Mouse (Mus musculus): ENCODE measurements around the gene E2f1. TPM values are rescaled to one million over a fixed set of nuclear protein-coding genes. Genes with fewer than 3 reads are reported as not detected.

Gene E2f1
- polyA plus RNA-seq, 1 experiment from 2014 or later = 3.2 TPM

DNA sequence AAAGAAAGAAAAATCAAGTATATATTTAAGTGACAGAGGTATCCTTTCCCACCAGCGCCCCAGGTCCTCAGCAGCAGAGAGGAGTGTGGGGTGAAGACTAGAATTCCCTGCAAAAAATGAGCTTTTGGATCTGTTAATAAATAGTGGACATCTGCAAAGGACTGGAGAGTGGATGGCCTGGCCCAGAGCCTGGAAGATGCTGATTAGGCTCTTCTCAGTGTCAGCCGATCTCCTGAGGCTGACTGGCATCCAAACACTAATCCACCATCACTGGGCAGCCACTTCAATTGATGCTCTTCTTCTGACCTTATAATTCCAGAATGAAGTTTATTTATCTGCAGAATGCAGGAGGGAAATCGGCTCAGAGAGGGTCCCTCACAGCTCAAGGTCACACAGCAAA is 3.3 kb upstream of the E2f1 start:
- ATAC-seq = no peak
- H3K4me3 ChIP-seq (ENCODE audit: low read depth, low read length) = no peak overlapping the region
- H3K27me3 ChIP-seq (ENCODE audit: control insufficient read depth, insufficient read depth, low read depth, low read length) = no peaks in the 10 kb centered on the region
- H3K9ac ChIP-seq (ENCODE audit: low read depth, low read length) = no peak overlapping the region
- H3K4me2 ChIP-seq (ENCODE audit: low read length) = no peak overlapping the region
- 79% methylated on average over 3 of the region's 3 CpGs for WGBS
- H3K36me3 ChIP-seq (ENCODE audit: control insufficient read depth, insufficient read depth, low read length) = no peaks in the 10 kb centered on the region
- H3K9me3 ChIP-seq (replicated peaks; ENCODE audit: control insufficient read depth, low read length, poor library complexity, severe bottlenecking) = no peaks in the 10 kb centered on the region
- H3K4me1 ChIP-seq (ENCODE audit: control insufficient read depth, insufficient read depth, low read length) = peaks cover 14% of the 10 kb centered on the region
- no peak overlapping the region for H3K27ac ChIP-seq (ENCODE audit: low read length)

DNA sequence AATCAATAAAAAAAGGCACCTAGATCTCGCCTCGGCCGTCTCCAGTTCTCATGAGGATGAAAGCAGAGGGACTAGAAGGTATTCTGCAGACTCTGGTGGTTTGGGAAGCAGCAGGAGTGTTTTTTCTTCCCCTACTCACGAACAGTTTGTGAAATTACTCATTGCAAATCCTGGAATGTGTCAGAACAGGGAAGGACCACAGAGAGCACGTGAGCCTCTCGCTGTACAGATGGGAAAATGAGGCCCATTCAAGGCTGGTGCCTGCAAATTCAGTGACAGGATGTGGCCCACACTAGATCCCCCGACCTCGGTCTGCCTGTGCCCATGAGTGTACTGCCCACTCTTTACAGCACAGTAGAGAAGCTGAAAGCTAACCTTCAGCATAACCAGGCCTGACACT is 2.3 kb upstream of the E2f1 start:
- WGBS = 84% methylated on average over 8 of the region's 8 CpGs
- no peaks in the 10 kb centered on the region for H3K27me3 ChIP-seq (ENCODE audit: control insufficient read depth, insufficient read depth, low read depth, low read length)
- H3K36me3 ChIP-seq (ENCODE audit: control insufficient read depth, insufficient read depth, low read length) = no peaks in the 10 kb centered on the region
- H3K9ac ChIP-seq (ENCODE audit: low read depth, low read length) = no peak overlapping the region
- peaks cover 8% of the 10 kb centered on the region; the same call in 1 of the 2 replicates for H3K4me1 ChIP-seq (ENCODE audit: control insufficient read depth, insufficient read depth, low read length)
- no peaks in the 10 kb centered on the region for H3K9me3 ChIP-seq (replicated peaks; ENCODE audit: control insufficient read depth, low read length, poor library complexity, severe bottlenecking)
- no peak overlapping the region for H3K4me3 ChIP-seq (ENCODE audit: low read depth, low read length)
- no peak overlapping the region for H3K4me2 ChIP-seq (ENCODE audit: low read length)
- H3K27ac ChIP-seq (ENCODE audit: low read length) = no peak overlapping the region
- ATAC-seq = no peak

DNA sequence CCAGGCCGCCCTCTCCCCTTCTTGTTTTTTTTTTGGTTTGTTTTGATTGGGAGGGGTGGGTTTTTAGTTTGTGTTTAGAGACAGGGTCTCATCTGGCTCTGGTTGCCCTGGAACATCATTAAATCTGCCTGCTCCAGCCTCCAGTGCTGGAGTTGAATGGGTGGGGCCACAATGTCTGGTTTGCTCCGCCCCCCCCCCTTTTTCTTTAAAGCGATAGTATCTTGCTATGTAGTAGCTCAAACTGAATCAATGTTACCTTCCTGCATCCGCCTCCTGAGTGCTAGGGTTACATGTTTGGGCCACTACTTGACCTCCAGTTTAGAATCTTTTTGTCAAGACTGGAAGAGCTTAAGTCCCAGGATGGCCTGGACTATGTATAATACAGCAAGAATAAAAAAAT is 1.6 kb upstream of the E2f1 start:
- Histone ChIP-seq H3K4me2 (ENCODE audit: low read length) (no peak overlapping the region), H3K27ac (ENCODE audit: low read length) (no peak overlapping the region), H3K9ac (ENCODE audit: low read depth, low read length) (no peak overlapping the region), H3K4me3 (ENCODE audit: low read depth, low read length) (no peak overlapping the region), H3K36me3 (ENCODE audit: control insufficient read depth, insufficient read depth, low read length) (no peaks in the 10 kb centered on the region), H3K27me3 (ENCODE audit: control insufficient read depth, insufficient read depth, low read depth, low read length) (no peaks in the 10 kb centered on the region), H3K9me3 (replicated peaks; ENCODE audit: control insufficient read depth, low read length, poor library complexity, severe bottlenecking) (no peaks in the 10 kb centered on the region), H3K4me1 (ENCODE audit: control insufficient read depth, insufficient read depth, low read length) (peaks cover 10% of the 10 kb centered on the region; the same call in 1 of the 2 replicates)
- 95% methylated on average over 4 of the region's 4 CpGs for WGBS
- no peak for ATAC-seq

DNA sequence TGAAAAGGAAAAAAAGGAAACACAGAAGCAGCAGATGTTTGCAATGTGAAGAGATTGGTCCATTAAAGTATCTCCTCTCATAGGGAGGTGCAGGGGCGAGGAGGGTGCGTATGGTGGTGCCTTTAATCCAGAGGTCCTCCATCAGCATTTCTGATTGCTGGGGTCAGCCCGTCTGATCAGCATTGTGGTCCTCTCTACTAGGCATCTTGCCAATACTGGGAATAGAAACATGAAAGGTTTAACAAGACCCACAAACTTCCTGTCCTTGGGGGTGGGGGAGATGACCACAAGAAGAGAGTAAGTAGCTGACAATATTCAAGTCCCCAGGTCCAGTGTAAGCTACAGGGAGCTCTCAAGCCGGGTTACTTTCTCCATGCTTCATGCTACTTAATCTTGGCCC is 974 bp upstream of the E2f1 start:
- 65% methylated on average over 4 of the region's 4 CpGs for WGBS
- Histone ChIP-seq H3K27ac (ENCODE audit: low read length) (no peak overlapping the region), H3K27me3 (ENCODE audit: control insufficient read depth, insufficient read depth, low read depth, low read length) (no peaks in the 10 kb centered on the region), H3K4me1 (ENCODE audit: control insufficient read depth, insufficient read depth, low read length) (peaks cover 10% of the 10 kb centered on the region; the same call in 1 of the 2 replicates), H3K4me2 (ENCODE audit: low read length) (peak overlapping the region; percentile 55), H3K36me3 (ENCODE audit: control insufficient read depth, insufficient read depth, low read length) (no peaks in the 10 kb centered on the region), H3K9me3 (replicated peaks; ENCODE audit: control insufficient read depth, low read length, poor library complexity, severe bottlenecking) (no peaks in the 10 kb centered on the region), H3K9ac (ENCODE audit: low read depth, low read length) (no peak overlapping the region), H3K4me3 (ENCODE audit: low read depth, low read length) (no peak overlapping the region)
- no peak for ATAC-seq

DNA sequence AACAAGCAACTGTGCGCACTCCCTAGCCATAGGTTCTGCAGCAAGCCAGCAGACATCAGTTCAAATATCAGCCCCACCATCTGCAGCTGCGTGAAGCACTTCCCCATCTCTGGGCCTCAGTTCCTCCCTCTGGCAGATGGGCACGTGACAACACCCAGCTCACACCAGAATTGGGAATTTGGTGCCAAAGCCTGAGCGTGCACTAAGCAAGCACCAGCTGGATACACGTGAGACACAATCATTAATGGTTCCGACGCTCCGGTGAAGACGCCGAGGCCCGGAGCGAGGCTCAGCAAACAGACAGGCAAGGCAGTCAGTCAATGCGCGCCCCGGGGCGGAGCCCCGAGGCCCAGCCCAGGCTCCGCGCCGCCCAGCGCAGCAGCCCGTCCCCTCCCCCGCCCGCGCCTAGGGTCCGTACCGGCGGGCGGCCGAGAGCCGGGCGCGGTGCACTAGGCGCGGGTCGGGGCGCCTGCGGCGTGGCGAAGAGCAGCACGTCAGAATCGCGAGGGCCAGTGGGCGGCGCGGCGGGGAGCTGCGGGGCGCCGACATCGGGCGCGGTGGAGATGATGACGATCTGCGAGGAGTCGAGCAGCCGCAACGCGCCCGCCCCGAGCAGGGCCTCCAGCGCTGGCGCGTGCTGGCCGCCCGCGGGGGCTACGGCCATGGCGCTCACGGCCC is 482 bp downstream of the E2f1 start:
- Histone ChIP-seq H3K9ac (ENCODE audit: low read depth, low read length) (peak overlapping the region; percentile 56), H3K36me3 (ENCODE audit: control insufficient read depth, insufficient read depth, low read length) (no peaks in the 10 kb centered on the region), H3K4me1 (ENCODE audit: control insufficient read depth, insufficient read depth, low read length) (peaks cover 10% of the 10 kb centered on the region; the same call in 1 of the 2 replicates), H3K9me3 (replicated peaks; ENCODE audit: control insufficient read depth, low read length, poor library complexity, severe bottlenecking) (no peaks in the 10 kb centered on the region), H3K4me3 (ENCODE audit: low read depth, low read length) (peak overlapping the region; percentile 71), H3K4me2 (ENCODE audit: low read length) (peak overlapping the region; percentile 98), H3K27ac (ENCODE audit: low read length) (peak overlapping the region; percentile 13; the same call in 1 of the 2 replicates), H3K27me3 (ENCODE audit: control insufficient read depth, insufficient read depth, low read depth, low read length) (no peaks in the 10 kb centered on the region)
- peak; percentile 47 for ATAC-seq
- WGBS = under 1% methylated on average over 56 of the region's 70 CpGs

DNA sequence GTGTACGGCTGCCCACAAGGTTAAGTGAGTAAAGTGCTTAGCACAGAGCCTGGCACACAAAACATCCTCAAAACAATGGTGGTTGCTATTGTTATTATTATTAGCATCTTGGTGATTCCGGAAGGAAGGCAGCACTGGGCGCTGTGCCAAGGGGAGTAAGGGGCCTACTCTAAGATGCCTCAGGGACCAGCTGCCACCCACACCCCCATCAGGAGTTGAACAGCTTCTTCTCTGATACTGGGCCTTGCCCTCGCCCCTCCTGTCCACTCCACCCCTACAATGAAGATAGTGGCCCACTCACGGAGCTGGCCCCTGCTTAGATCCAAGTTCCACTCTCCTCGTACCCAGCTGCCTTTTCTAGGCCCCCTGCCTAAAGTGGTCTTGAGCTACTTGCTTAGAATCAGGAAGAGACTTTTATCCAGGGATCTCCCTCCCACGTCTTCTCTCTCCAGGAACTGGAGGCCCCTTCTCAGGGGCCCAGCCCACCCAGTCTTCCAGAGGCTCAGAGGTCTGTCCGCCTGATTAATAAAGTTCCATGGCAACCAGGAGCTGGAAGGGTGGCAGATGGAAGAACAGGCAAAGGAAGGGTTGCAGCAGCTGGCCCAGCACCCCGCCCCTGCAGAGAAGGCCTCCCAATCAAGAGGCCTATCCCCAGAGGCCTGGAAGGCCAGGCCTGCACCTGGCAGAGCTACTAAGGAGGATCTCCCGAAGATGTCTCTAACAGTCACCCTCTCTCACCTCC is 1.2 kb downstream of the E2f1 start:
- 7% methylated on average over 10 of the region's 10 CpGs for WGBS
- 0 out of 2 replicates have a peak overlapping the region, but pooled peaks have one; percentile 10 for H3K9ac ChIP-seq (ENCODE audit: low read depth, low read length)

DNA sequence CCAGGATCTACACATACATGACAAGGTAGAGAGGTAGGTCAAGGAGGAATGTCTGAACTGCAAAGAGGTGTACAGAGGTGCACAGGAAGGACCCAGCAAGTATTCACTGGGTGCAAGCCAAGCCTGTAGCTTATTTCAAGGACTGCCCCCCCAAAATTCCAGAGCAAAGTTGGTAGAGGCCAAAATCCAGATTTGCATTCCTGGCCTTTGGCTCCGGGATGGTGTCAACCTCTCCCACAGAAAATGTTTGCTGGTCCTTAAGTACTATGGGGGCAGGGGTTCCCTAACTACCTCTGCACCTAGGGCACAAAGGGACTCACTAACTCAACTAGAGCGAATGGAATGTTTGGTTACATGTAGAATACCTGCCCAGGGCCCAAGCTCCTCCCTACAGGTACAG is 1.9 kb downstream of the E2f1 start:
- Histone ChIP-seq H3K27me3 (ENCODE audit: control insufficient read depth, insufficient read depth, low read depth, low read length) (no peaks in the 10 kb centered on the region), H3K27ac (ENCODE audit: low read length) (no peak overlapping the region), H3K9me3 (replicated peaks; ENCODE audit: control insufficient read depth, low read length, poor library complexity, severe bottlenecking) (no peaks in the 10 kb centered on the region), H3K36me3 (ENCODE audit: control insufficient read depth, insufficient read depth, low read length) (no peaks in the 10 kb centered on the region), H3K4me1 (ENCODE audit: control insufficient read depth, insufficient read depth, low read length) (peaks cover 10% of the 10 kb centered on the region; the same call in 1 of the 2 replicates), H3K9ac (ENCODE audit: low read depth, low read length) (no peak overlapping the region), H3K4me2 (ENCODE audit: low read length) (no peak overlapping the region), H3K4me3 (ENCODE audit: low read depth, low read length) (no peak overlapping the region)
- 59% methylated on average over 2 of the region's 2 CpGs for WGBS
- no peak for ATAC-seq

More for the DNA sequence above, 1.2 kb downstream of the E2f1 start:
- H3K4me3 ChIP-seq (ENCODE audit: low read depth, low read length) = peak overlapping the region; percentile 71
- H3K36me3 ChIP-seq (ENCODE audit: control insufficient read depth, insufficient read depth, low read length) = no peaks in the 10 kb centered on the region
- 0 out of 2 replicates have a peak, but pooled peaks have one; percentile 1 for ATAC-seq
- H3K27me3 ChIP-seq (ENCODE audit: control insufficient read depth, insufficient read depth, low read depth, low read length) = no peaks in the 10 kb centered on the region
- H3K4me1 ChIP-seq (ENCODE audit: control insufficient read depth, insufficient read depth, low read length) = peaks cover 10% of the 10 kb centered on the region; the same call in 1 of the 2 replicates
- peak overlapping the region; percentile 98 for H3K4me2 ChIP-seq (ENCODE audit: low read length)
- H3K27ac ChIP-seq (ENCODE audit: low read length) = peak overlapping the region; percentile 13; the same call in 1 of the 2 replicates
- no peaks in the 10 kb centered on the region for H3K9me3 ChIP-seq (replicated peaks; ENCODE audit: control insufficient read depth, low read length, poor library complexity, severe bottlenecking)

DNA sequence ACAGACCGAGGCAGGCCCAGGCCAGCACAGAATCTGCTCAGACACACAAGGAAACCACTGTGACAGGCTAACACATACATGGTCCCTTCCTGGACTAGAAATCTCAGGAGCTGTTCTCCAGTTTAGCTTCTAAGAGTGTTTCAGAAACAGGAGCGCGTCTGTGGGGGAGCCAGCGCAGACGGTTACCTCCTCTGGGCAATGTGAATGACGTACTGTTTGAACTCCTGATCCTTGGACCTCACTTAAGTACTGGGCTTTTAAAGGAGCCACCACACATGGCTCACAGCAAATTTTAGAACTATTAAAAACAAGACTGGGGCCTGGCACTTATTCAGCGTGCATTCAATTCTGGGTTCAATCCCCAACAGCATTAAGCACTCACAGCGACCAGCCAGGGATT is 3.1 kb downstream of the E2f1 start:
- Histone ChIP-seq H3K9me3 (replicated peaks; ENCODE audit: control insufficient read depth, low read length, poor library complexity, severe bottlenecking) (no peaks in the 10 kb centered on the region), H3K27ac (ENCODE audit: low read length) (no peak overlapping the region), H3K27me3 (ENCODE audit: control insufficient read depth, insufficient read depth, low read depth, low read length) (no peaks in the 10 kb centered on the region), H3K4me2 (ENCODE audit: low read length) (no peak overlapping the region), H3K4me1 (ENCODE audit: control insufficient read depth, insufficient read depth, low read length) (peaks cover 10% of the 10 kb centered on the region; the same call in 1 of the 2 replicates), H3K4me3 (ENCODE audit: low read depth, low read length) (no peak overlapping the region), H3K9ac (ENCODE audit: low read depth, low read length) (no peak overlapping the region), H3K36me3 (ENCODE audit: control insufficient read depth, insufficient read depth, low read length) (no peaks in the 10 kb centered on the region)
- ATAC-seq = no peak
- 48% methylated on average over 8 of the region's 8 CpGs for WGBS

DNA sequence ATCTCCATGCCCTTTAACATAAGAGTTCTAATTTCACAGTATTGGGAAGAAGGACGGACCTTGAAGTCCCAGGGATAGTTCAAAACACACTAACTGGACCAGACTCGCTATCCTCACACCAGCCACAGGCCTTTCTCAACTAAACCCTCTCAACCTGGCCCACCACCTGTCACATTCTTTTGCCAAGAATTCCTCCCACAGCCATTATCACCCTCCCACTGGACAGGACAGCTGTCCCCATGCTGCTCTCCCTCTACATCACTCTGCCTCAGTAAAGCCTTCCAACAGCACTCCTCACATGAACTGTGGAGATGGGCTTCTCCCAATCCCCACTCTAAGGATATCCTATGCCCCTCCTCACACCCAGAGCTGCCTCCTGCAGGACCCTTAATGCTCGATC is 4.1 kb downstream of the E2f1 start:
- Histone ChIP-seq H3K4me2 (ENCODE audit: low read length) (no peak overlapping the region), H3K4me3 (ENCODE audit: low read depth, low read length) (no peak overlapping the region), H3K9ac (ENCODE audit: low read depth, low read length) (no peak overlapping the region), H3K27ac (ENCODE audit: low read length) (no peak overlapping the region), H3K4me1 (ENCODE audit: control insufficient read depth, insufficient read depth, low read length) (peaks cover 10% of the 10 kb centered on the region; the same call in 1 of the 2 replicates), H3K9me3 (replicated peaks; ENCODE audit: control insufficient read depth, low read length, poor library complexity, severe bottlenecking) (no peaks in the 10 kb centered on the region), H3K27me3 (ENCODE audit: control insufficient read depth, insufficient read depth, low read depth, low read length) (no peaks in the 10 kb centered on the region), H3K36me3 (ENCODE audit: control insufficient read depth, insufficient read depth, low read length) (no peaks in the 10 kb centered on the region)
- WGBS = 61% methylated on average over 3 of the region's 3 CpGs
- ATAC-seq = no peak

Measured in midbrain, embryonic 16.5 days (tissue).